Mouse (Mus musculus): ENCODE results near the gene Usp17lb.
"Not testable (repeated sequence)": the region's sequence is repeated elsewhere in the genome, so short reads cannot be mapped to it uniquely, and the experiment has no call there.

Usp17lb gene

DNA sequence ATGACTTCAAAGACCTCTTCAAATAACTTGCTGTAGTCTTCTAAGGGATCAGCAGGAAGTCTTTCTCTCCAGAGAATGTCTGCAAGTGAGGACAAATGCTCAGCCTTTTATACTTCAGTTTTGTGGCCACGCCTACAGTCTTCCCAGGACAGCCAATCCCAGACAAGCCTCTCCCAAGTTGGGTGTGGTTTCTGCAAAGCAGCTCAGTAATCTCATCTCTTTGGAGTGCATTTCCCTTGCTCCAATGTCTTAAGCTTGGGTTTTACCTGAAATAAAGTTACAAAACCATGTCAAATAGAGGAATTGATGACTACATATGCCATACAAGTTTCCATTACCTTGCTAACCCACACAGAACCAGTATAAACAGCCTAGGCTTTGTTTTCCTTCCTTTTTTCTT, at the start of gene Usp17lb:
Gene Usp17lb (minus strand): TSS at position 101 of the 400 bp plus-strand sequence.
- no peak for DNase-seq

DNA sequence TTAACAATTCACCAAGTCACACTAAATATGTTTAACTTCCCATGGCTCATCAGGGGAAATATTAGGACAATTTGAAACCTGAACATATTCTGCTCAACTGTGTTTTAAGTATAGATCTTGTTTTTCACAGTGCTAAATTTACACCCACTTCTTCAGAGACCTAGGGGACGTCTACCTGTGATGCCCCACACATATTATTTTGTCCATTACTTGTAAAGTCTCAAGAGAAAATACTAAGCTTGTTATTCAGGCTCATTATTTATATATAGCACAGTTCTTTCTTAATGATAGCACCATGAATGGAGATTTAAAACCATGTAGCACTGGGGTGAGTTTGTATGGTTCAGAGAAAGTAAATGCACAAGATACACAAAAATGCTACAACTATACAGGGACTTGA, 35.3 kb upstream of the Usp17lb start, which contains the start of gene Olfr665:
Gene Olfr665 (plus strand): TSS at position 301 of the 400 bp plus-strand sequence.
- DNase-seq: no peak

DNA sequence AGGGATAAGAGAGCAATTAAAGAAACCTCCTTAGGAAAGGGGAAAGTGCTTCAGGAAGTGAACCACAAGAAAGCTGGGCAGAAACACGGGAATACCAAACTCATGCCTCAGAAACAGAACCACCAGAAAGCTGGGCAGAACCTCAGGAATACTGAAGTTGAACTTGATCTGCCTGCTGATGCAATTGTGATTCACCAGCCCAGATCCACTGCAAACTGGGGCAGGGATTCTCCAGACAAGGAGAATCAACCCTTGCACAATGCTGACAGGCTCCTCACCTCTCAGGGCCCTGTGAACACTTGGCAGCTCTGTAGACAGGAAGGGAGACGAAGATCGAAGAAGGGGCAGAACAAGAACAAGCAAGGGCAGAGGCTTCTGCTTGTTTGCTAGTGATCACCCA, 19.0 kb upstream of the Usp17lb start:
- no peak for DNase-seq

DNA sequence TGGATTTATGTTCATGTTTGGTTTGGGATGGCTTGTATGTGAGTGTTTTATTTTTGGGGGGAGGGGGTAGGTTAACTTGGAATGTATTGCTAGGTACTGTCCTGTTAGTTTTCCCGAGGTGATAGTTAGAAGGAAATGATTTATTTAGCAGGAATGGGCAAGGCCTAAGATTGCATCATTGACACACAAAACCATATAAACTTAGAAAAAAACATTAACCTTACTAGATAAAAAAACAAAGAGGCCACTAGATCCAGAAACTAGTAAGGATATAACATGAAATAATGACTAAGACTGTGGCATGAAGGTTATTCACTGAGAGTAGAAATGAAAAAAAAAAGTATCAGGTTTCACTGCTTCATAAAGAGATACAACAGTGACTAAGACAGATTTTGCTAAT, 15.3 kb upstream of the Usp17lb start:
- DNase-seq: no peak

DNA sequence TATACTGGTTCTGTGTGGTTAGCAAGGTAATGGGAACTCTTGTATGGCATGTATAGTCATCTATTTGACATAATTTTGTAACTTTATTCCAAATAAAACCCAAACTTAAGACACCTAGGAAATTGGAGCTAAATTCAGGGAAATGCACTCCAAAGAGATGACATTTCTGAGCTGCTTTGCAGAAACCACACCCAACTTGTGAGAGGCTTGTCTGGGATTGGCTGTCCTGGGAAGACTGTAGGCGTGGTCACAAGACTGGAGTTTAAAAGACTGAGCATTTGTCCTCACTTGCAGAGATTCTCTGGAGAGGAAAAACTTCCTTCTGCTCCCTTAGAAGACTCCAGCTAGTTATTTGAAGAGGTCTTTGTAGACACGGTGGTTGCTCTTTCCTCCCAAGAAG, 14.3 kb upstream of the Usp17lb start, which contains the start of gene Usp17la:
Gene Usp17la (plus strand): TSS at position 301 of the 400 bp plus-strand sequence.
- not testable (repeated sequence) for DNase-seq

DNA sequence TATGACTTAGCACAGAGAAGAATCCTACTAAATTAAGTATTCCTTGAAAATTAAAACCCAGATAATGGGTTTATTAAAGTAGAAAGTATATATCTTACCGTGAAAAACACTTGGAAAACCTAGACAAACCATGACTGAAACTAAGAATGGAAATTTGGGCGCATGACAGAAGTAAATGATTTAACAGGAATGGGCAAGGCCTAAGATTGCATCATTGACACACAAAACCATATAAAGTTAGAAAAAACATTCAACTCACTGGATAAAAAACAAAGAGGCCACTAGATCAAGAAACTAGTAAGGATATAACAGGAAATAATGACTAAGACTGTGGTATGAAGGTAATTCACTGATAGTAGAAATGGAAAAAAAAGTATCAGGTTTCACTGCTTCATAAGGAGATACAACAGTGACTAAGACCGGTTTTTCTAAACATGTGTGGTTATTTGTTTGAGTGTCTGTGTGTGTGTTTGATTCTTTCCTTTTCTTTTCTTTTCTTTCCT, 12.9 kb upstream of the Usp17lb start:
- DNase-seq: no peak

DNA sequence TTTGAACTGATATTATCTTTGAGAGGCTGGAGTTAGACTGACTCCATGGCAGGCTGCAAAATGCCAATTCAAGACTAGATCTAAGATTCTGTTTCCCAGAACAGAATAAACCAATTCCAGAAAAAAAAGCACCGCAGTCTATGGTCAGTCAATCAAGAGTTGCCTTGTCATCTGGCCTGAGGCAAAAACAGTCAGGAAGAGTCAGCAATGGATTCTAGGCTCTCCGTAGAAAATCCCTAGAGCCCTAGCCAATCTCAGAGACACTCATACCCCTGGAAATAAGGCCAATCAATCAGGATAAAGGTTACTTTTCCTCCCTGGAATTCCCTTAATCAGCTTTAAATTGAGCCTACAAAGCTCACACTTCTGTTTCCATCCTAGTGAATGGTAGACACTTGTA, 9.1 kb upstream of the Usp17lb start:
- not testable (repeated sequence) for DNase-seq

DNA sequence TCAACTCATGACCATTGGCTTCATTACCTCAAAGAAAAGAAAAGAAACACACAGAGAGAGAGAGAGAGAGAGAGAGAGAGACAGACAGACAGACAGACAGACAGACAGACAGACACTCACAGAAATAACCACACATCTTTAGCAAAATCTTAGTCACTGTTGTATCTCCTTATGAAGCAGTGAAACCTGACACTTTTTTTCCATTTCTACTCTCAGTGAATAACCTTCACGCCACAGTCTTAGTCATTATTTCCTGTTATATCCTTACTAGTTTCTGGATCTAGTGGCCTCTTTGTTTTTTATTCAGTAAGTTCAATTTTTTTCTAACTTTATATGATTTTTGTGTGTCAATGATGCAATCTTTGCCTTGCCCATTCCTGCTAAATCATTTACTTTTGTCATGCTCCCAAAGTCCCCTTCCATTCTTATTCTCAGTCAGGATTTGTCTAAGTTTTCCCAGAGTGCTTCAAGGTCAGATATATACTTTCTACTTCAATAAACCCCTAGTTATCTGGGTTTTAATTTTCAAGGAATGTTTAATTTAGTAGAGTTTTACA, 1.4 kb upstream of the Usp17lb start:
- no peak for DNase-seq

DNA sequence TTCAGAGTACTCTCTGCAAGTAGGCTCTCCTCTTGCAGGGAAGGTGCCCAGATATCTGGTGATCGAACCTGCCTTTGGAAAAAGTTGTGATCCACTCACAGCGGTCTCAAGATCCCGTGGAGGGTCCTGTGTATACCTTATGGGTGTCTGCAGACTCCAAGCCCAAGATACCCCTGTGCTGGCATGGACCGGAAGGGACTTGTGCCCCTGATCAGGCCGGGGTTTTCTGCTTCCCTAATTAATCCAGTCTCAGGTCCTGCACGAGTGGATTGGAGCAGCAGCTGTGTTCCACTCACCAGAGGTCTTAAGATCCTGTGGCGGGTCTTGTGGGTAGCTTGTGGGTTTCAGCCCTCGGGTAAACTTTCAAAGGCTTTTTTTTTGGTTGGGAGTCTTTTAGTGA, 32.1 kb downstream of the Usp17lb start:
- DNase-seq: not testable (repeated sequence)

DNA sequence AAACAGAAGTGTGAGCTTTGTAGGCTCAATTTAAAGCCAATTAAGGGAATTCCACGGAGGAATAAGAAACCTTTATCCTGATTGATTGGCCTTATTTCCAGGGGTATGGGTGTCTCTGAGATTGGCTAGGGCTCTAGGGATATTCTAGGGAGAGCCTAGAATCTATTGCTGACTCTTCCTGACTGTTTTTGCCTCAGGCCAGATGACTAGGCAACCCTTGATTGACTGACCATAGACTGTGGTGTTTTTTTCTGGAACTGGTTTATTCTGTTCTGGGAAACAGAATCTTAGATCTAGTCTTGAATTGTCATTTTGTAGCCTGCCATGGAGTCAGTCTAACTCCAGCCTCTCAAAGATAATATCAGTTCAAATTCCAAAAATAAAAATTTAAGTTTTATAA, 51.6 kb downstream of the Usp17lb start:
- no peak for DNase-seq

All from kidney, postnatal 25 days (tissue).